Mouse (Mus musculus) erythroblast, embryonic 14.5 days (primary cell): ENCODE measurements around the gene Tbl3. TPM values are rescaled to one million over a fixed set of nuclear protein-coding genes. Genes with fewer than 3 reads are reported as not detected.

Experiments
- H3K27me3 ChIP-seq: 2 replicates; pipeline ENCODE4 v1.6.1; 2012; ENCODE audit warnings: inconsistent platforms; ENCODE audit not compliant: control insufficient read depth
- H3K36me3 ChIP-seq: 2 replicates; pipeline ENCODE4 v1.6.1; 2012; ENCODE audit warnings: mild to moderate bottlenecking, inconsistent platforms; ENCODE audit not compliant: control insufficient read depth
- H3K4me1 ChIP-seq: 2 replicates; pipeline ENCODE4 v1.6.1; 2012; ENCODE audit warnings: inconsistent platforms; ENCODE audit not compliant: control insufficient read depth
- H3K4me3 ChIP-seq: replicated peaks from 2 replicates; pipeline ENCODE3; 2012; ENCODE audit warnings: moderate library complexity, mild to moderate bottlenecking, inconsistent platforms
- H3K9me3 ChIP-seq: 2 replicates; pipeline ENCODE4 v1.6.1; 2012; ENCODE audit warnings: low read length, inconsistent platforms, mixed read lengths; ENCODE audit not compliant: control insufficient read depth
- GATA1 ChIP-seq: IDR thresholded peaks from 2 replicates; pipeline ENCODE4 v1.6.1; 2012; ENCODE audit warnings: low read length, inconsistent platforms, mixed read lengths
- TAL1 ChIP-seq: IDR thresholded peaks from 3 replicates; pipeline ENCODE4 v1.6.1; 2012; ENCODE audit warnings: low read length, inconsistent platforms, mixed read lengths
- polyA plus RNA-seq: library from polyadenylated mRNA; stranded (reverse); fragments of >175 nt; gene quantifications from 2 replicates; pipeline ENCODE4 v1.2.3, GENCODE M21; 2012

Gene Tbl3
- polyA plus RNA-seq, 1 experiment = 1.1 TPM

DNA sequence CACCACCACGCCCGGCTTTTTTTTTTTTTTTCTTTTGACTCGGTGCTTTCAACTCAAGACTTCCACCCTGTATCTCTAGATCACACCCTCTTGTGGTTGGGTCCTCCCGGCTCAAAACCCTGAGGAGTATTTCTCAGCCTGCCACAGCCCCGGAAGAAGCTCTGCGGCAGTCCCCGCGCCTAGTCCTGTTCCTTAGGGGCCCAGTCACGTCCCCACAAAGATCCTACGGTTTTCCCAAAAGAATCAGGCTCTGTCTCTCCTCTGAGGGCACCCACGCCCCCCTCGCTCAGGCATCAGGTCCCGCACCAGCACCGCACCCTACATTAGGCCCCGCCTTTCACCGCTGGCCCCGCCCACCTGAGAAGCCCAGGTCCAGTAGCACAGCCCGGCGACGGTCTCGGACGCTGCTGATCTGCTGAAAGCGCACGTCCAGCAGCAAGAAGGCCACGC is 20.3 kb downstream of the Tbl3 start:
- Histone ChIP-seq H3K27me3 (peaks cover 58% of the 10 kb centered on the region), H3K4me3 (peak overlapping the region; percentile 52), H3K36me3 (peaks cover 3% of the 10 kb centered on the region), H3K9me3 (peaks cover 14% of the 10 kb centered on the region; the same call in 1 of the 2 replicates), H3K4me1 (peaks cover 34% of the 10 kb centered on the region)
- TF ChIP-seq GATA1 (no peak), TAL1 (no peak)

DNA sequence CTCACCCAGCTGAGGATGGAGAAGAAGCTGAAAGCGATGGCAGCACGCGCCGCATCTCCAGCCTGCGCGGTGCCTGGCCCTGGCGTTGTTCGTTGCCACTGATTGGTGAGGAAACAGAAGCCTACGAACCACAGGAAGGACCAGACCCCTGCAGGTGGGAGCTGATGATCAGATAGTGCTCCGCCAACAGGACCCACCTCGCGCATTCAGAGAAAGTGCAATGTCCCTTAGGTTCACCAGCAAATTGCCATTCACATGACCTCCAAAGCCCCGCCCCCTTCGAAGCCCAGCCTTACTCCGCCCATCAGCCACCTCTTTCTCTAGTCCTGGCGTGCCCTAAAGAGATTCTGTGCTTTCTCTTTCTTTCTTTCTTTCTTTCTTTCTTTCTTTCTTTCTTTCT is 20.9 kb downstream of the Tbl3 start:
- H3K4me3 ChIP-seq = peak overlapping the region; percentile 6

DNA sequence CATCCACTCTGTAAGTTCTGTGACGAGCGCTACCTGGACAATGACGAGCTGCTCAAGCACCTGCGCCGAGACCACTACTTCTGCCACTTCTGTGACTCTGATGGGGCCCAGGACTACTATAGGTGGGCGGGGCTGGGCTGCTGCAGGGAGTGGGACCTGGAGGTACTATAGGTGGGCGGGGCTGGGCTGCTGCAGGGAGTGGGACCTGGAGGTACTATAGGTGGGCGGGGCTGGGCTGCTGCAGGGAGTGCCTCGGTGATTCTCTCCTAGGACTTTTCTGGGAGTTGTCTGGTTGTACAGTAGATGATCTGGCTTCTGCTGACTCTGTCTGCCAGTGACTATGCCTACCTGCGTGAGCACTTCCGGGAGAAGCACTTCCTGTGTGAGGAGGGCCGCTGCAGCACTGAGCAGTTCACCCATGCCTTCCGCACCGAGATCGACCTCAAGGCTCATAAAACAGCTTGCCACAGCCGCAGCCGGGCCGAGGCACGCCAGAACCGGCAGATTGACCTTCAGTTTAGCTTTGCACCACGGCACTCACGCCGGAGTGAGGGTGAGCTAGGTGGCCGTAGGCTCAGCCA is 29.9 kb downstream of the Tbl3 start:
- Histone ChIP-seq H3K4me1 (peaks cover 37% of the 10 kb centered on the region), H3K27me3 (no peaks in the 10 kb centered on the region), H3K4me3 (no peak overlapping the region), H3K36me3 (peaks cover 83% of the 10 kb centered on the region), H3K9me3 (no peaks in the 10 kb centered on the region)
- TF ChIP-seq GATA1 = no peak

More for the DNA sequence above, 20.9 kb downstream of the Tbl3 start:
- Histone ChIP-seq H3K36me3 (peaks cover 7% of the 10 kb centered on the region), H3K4me1 (peaks cover 31% of the 10 kb centered on the region), H3K27me3 (peaks cover 55% of the 10 kb centered on the region), H3K9me3 (peaks cover 14% of the 10 kb centered on the region; the same call in 1 of the 2 replicates)
- TF ChIP-seq GATA1 = no peak
- no peak for TF ChIP-seq TAL1

DNA sequence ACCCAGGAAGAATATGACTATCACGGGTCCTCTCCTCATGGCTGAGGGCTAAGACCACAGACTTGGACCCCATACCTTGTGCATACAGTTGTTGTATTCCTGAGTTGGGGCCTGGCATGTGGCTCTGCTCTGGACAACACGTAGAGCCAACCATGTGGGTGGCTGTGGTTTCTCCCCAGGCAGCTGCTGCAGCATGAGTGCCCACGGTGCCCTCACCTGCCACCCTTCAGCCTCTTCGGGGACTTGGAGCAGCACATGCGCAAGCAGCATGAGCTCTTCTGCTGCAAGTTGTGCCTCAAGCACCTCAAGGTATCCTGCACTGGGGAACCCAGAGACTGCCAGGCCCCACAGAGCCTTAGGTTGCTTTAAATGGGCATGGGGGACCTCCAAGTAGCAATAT is 30.6 kb downstream of the Tbl3 start:
- Histone ChIP-seq H3K4me1 (peaks cover 42% of the 10 kb centered on the region), H3K4me3 (no peak overlapping the region), H3K9me3 (no peaks in the 10 kb centered on the region), H3K36me3 (peaks cover 83% of the 10 kb centered on the region), H3K27me3 (no peaks in the 10 kb centered on the region)
- TF ChIP-seq TAL1 = no peak
- TF ChIP-seq GATA1 = no peak

DNA sequence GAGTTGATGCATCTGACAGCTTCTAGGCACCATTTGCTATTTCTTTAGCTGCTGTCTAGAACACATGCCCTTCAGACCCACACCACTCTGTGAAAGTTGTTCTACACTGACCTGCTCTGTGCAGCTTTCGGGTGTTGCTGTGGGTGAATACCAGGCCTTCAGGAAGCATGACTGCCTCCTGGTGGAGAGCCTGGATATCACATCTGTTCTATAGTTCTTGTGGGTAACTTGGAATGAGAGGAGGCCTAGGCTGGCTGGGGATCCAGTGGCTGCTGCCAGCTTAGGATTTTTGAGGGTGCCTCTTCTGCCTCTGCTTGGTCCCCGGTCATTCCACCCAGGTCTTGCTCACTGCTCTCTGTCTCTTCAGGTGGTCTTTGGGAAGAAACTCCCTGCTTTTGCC is 31.3 kb downstream of the Tbl3 start:
- no peak for TF ChIP-seq GATA1
- no peak for TF ChIP-seq TAL1
- H3K4me1 ChIP-seq = peaks cover 49% of the 10 kb centered on the region
- no peaks in the 10 kb centered on the region for H3K27me3 ChIP-seq
- H3K4me3 ChIP-seq = no peak overlapping the region
- peaks cover 79% of the 10 kb centered on the region for H3K36me3 ChIP-seq
- no peaks in the 10 kb centered on the region for H3K9me3 ChIP-seq

DNA sequence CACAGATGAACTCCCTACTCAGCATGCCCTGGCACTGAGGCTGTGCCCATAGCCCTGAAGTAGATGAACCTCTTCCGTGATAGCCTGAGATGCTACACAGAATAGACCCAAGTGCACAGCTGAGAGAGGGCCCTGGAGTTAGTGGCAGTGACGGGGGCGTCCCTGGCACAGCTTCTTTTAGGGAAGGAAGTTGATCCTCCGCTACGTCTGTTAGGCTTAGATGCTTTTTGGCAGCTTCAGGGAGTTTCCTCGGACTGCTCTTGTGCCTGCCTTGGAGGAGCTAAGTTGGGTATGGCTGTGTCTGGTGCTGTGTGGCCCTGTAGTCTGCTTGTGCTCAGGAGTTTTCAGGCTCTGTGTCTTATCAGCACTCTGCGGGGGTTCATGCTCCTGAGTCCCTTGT is 33.2 kb downstream of the Tbl3 start:
- Histone ChIP-seq H3K27me3 (no peaks in the 10 kb centered on the region), H3K4me1 (peaks cover 66% of the 10 kb centered on the region), H3K36me3 (peaks cover 61% of the 10 kb centered on the region), H3K9me3 (no peaks in the 10 kb centered on the region), H3K4me3 (no peak overlapping the region)
- TF ChIP-seq TAL1 (no peak), GATA1 (no peak)

DNA sequence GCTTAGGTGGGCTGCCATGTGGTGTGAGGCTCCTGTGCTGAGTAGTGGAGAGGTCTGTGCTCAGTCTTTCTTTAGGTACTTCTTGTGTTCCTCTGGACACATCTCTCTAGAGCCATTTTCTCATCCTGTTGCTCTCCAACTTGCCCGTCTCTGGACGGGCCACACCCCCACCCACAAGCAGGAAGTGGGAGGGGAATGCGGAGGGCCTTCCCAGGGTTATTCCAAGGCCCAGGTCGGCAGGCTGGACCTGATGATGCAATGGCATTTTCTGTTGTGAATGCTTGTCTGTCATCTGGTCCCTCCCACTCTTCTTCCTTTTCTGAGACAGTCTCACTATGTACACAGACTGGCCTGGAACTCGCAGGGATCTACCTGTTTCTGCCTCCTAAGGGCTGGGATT is 35.3 kb downstream of the Tbl3 start:
- H3K4me3 ChIP-seq = peak overlapping the region; percentile 12

DNA sequence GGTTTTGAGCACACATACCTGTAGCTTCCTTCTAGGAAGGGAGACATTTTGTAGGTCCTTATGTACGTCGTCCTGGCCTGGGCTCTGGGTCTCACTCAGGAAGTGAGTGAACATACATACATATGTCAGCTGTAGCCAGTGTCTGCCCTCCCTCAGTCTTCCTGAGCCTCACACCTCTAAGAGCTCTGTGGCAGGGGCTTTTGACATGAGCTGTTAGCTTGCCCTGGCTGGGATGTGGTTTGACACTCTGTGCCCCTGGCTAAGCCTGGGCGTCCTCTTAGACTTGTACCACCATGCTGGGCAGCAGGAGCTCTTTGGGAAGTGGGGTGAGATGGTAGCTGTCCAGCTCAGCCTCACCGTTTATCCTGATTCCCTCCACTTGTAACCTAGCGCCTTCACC is 36.1 kb downstream of the Tbl3 start:
- peaks cover 66% of the 10 kb centered on the region for H3K4me1 ChIP-seq
- H3K9me3 ChIP-seq = no peaks in the 10 kb centered on the region
- no peaks in the 10 kb centered on the region for H3K27me3 ChIP-seq
- H3K36me3 ChIP-seq = peaks cover 32% of the 10 kb centered on the region
- peak overlapping the region; percentile 100 for H3K4me3 ChIP-seq
- TF ChIP-seq GATA1 = no peak
- no peak for TF ChIP-seq TAL1

More for the DNA sequence above, 35.3 kb downstream of the Tbl3 start:
- Histone ChIP-seq H3K36me3 (peaks cover 40% of the 10 kb centered on the region), H3K9me3 (no peaks in the 10 kb centered on the region), H3K4me1 (peaks cover 70% of the 10 kb centered on the region), H3K27me3 (no peaks in the 10 kb centered on the region)
- no peak for TF ChIP-seq TAL1
- no peak for TF ChIP-seq GATA1

DNA sequence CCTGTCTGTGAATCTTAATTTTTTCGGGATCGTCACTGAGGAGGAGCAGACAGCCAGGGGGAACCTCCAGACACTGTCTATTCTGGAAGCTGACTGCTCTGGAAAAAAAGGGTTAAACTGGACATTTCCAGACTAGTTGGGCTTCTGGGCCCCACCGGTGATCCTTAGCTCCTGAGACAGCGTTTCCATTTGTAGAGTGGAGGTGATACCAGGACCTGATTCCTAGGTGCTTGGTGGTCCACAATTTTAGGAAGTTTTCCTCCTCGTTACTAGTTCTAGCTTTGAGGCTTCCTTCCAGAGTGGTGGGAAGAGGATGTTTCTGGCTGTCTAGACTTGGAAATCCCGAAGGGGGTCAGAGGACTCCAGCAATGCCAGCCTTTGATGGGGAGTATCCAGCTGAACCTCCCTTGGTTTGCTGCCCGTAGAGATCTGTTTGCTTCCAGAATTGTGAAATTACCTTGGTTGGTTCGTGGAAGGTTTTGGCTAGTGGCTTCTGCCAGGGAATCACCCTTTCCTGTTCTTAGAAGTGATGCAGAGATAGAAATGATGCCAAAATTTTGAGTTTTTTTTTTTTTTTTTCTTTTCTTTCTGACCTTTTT is 37.1 kb downstream of the Tbl3 start:
- H3K4me1 ChIP-seq = peaks cover 60% of the 10 kb centered on the region
- TF ChIP-seq GATA1 (no peak), TAL1 (no peak)
- H3K36me3 ChIP-seq = peaks cover 24% of the 10 kb centered on the region
- H3K9me3 ChIP-seq = no peaks in the 10 kb centered on the region
- no peaks in the 10 kb centered on the region for H3K27me3 ChIP-seq
- H3K4me3 ChIP-seq = peak overlapping the region; percentile 100
